Mouse (Mus musculus) myocyte (in vitro differentiated cells): Measurements from ENCODE around the gene Cd70.

Source experiments
- MAX ChIP-seq: IDR thresholded peaks from one replicate; pipeline ENCODE4 v1.6.1; 2011; ENCODE audit warnings: low read depth, mild to moderate bottlenecking, control low read depth
- MYOG ChIP-seq, 3 experiments: IDR thresholded peaks; one replicate each; pipeline ENCODE4 v1.6.1; 2011; ENCODE audit warnings: control low read depth in 2 of 3, low read depth in 2 of 3, mild to moderate bottlenecking in 2 of 3; ENCODE audit not compliant: insufficient read length in 2 of 3, control insufficient read depth in 1 of 3, insufficient read depth in 1 of 3
- POLR2A ChIP-seq: IDR thresholded peaks from one replicate; pipeline ENCODE4 v1.6.1; 2011; ENCODE audit warnings: low read depth, mild to moderate bottlenecking, control low read depth, moderate library complexity; ENCODE audit not compliant: insufficient read length

DNA sequence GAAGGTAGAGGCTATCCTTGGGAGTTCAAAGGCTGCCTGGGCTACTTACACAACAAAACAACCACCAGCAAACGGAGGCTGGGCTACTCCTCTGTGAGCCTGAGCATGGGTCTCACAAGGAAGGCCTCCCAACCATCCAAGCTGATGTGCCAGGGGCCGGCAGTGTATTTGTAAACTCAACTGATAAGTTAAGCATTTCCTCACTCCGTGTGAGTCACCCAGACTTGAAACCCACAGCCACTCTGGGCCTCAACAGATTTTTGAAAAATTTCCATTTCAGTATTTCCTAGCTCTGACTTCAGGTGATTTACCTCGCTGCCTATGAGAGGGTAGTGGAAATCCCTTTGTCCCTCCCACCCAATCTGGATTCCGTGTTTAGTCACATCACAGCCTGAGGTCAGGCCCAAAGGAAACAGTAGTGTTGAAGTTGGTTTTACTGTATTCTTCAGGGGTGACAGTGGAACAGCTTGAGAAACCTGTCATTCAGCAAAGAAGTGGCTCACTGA lies 40.9 kb downstream of the Cd70 start:
- TF ChIP-seq POLR2A: no peak
- no peak for TF ChIP-seq MAX
- TF ChIP-seq MYOG (IDR thresholded peaks at IDR 0.05; ENCODE audit: control insufficient read depth in 1 of 3, insufficient read depth in 1 of 3, insufficient read length in 2 of 3, low read depth in 2 of 3): no peak
